Mouse (Mus musculus) myocyte (in vitro differentiated cells): ENCODE measurements at regions not wholly inside any gene's neighbourhood (a gene's known extent, or its start where the extent isn't known, plus 50 kb on each side); places are given as distances from the start of the nearest gene placed in this dataset.

Experiments used
- H3K27me3 ChIP-seq: one replicate; pipeline ENCODE4 v1.6.1; 2011; ENCODE audit not compliant: control insufficient read depth, insufficient read depth, insufficient read length
- H3K36me3 ChIP-seq: one replicate; pipeline ENCODE4 v1.6.1; 2011; ENCODE audit not compliant: control insufficient read depth, insufficient read depth
- H3K4me2 ChIP-seq: one replicate; pipeline ENCODE4 v1.6.1; 2011; ENCODE audit warnings: low read depth, control low read depth
- H3K4me3 ChIP-seq: one replicate; pipeline ENCODE4 v1.5.1; 2011; ENCODE audit warnings: mild to moderate bottlenecking, control low read depth, moderate library complexity
- H3K79me2 ChIP-seq: one replicate; pipeline ENCODE4 v1.6.1; 2011; ENCODE audit not compliant: control insufficient read depth, insufficient read depth
- H3ac ChIP-seq: one replicate; pipeline ENCODE4 v1.6.1; 2011; ENCODE audit not compliant: control insufficient read depth, insufficient read length
- CEBPB ChIP-seq: IDR thresholded peaks from 2 replicates; pipeline ENCODE4 v1.6.1; 2011; ENCODE audit warnings: mild to moderate bottlenecking, moderate library complexity; ENCODE audit not compliant: poor library complexity, insufficient read depth, severe bottlenecking
- E2F4 ChIP-seq: IDR thresholded peaks from one replicate; pipeline ENCODE4 v1.6.1; 2011; ENCODE audit warnings: mild to moderate bottlenecking, control low read depth, moderate library complexity; ENCODE audit not compliant: insufficient read depth
- MAX ChIP-seq: IDR thresholded peaks from one replicate; pipeline ENCODE4 v1.6.1; 2011; ENCODE audit warnings: low read depth, mild to moderate bottlenecking, control low read depth
- MYOD1 ChIP-seq, 3 experiments: IDR thresholded peaks; one replicate each; pipeline ENCODE4 v1.6.1; 2011; ENCODE audit warnings: control low read depth in 2 of 3, low read depth in 2 of 3, mild to moderate bottlenecking in 2 of 3, moderate library complexity in 1 of 3; ENCODE audit not compliant: insufficient read length in 2 of 3, control insufficient read depth in 1 of 3
- MYOG ChIP-seq, 3 experiments: IDR thresholded peaks; one replicate each; pipeline ENCODE4 v1.6.1; 2011; ENCODE audit warnings: control low read depth in 2 of 3, low read depth in 2 of 3, mild to moderate bottlenecking in 2 of 3; ENCODE audit not compliant: insufficient read length in 2 of 3, control insufficient read depth in 1 of 3, insufficient read depth in 1 of 3
- POLR2A ChIP-seq: IDR thresholded peaks from one replicate; pipeline ENCODE4 v1.6.1; 2011; ENCODE audit warnings: low read depth, mild to moderate bottlenecking, control low read depth, moderate library complexity; ENCODE audit not compliant: insufficient read length
- POLR2AphosphoS2 ChIP-seq: IDR thresholded peaks from one replicate; pipeline ENCODE4 v1.6.1; 2011; ENCODE audit warnings: low read depth, control low read depth; ENCODE audit not compliant: insufficient read length
- REST ChIP-seq: IDR thresholded peaks from one replicate; pipeline ENCODE4 v1.6.1; 2011; ENCODE audit warnings: mild to moderate bottlenecking, control low read depth, moderate library complexity; ENCODE audit not compliant: insufficient read depth, insufficient read length
- SRF ChIP-seq: IDR thresholded peaks from one replicate; pipeline ENCODE4 v1.6.1; 2011; ENCODE audit warnings: low read depth; ENCODE audit not compliant: control insufficient read depth, insufficient read length
- TCF12 ChIP-seq: IDR thresholded peaks from one replicate; pipeline ENCODE4 v1.6.1; 2011; ENCODE audit warnings: mild to moderate bottlenecking, control low read depth; ENCODE audit not compliant: poor library complexity, insufficient read depth, severe bottlenecking
- TCF3 ChIP-seq: IDR thresholded peaks from one replicate; pipeline ENCODE4 v1.6.1; 2011; ENCODE audit warnings: low read depth, control low read depth; ENCODE audit not compliant: insufficient read length
- USF1 ChIP-seq: IDR thresholded peaks from one replicate; pipeline ENCODE4 v1.6.1; 2011; ENCODE audit warnings: low read depth, mild to moderate bottlenecking, control low read depth, moderate library complexity

DNA sequence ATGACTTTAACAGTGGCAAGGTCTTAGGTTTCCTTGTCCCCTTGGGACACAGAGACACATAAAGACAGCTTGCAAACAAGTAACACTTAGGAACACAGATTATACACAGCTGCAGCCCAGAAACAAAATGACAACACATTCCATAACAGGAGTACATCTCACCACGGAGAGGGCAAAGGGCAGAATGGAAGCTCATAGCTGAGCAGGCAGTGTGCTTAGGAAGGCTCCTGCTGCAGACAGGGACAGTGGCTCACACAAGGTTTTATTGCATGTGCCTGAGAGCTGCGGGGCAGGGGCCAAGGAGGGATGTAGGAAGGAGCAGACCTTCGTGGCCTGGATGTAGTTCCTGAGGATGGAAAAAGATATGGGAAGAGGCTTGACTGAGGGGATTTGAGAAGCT is 78.8 kb downstream of the Chst2 start:
- Histone ChIP-seq H3K79me2 (no peaks in the 10 kb centered on the region), H3K4me3 (no peak overlapping the region), H3K27me3 (no peaks in the 10 kb centered on the region), H3K36me3 (no peaks in the 10 kb centered on the region), H3K4me2 (no peak overlapping the region), H3ac (no peak overlapping the region)
- TF ChIP-seq TCF12 (no peak), CEBPB (no peak), MYOG (IDR thresholded peaks at IDR 0.05; ENCODE audit: control insufficient read depth in 1 of 3, insufficient read depth in 1 of 3, insufficient read length in 2 of 3, low read depth in 2 of 3) (no peak), MYOD1 (IDR thresholded peaks at IDR 0.05; ENCODE audit: control insufficient read depth in 1 of 3, insufficient read length in 2 of 3, low read depth in 2 of 3) (no peak), USF1 (no peak), POLR2AphosphoS2 (no peak)

DNA sequence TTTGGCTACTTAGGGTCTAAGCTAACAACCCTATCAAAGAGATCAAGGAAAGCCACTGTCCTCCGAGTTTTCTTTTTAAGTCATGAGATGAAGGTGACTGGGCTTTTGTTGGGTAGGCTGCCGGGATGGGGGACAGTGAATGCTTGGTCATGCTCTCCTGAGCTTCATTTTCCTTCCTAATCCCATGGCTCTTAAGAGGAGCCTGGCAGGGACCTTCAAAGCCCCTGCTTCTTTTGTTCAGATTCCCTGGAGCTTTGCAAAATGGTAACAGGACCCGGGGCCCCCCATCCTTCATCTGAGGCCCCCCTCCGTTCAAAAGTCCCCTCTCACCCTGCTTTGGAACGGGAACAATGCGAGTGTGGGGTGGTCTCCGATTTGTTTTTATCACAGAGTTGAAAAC is 82.9 kb downstream of the Chst2 start:
- no peak overlapping the region for H3K4me2 ChIP-seq
- no peak overlapping the region for H3K4me3 ChIP-seq
- no peaks in the 10 kb centered on the region for H3K27me3 ChIP-seq
- H3K79me2 ChIP-seq: no peaks in the 10 kb centered on the region
- TF ChIP-seq MYOG (IDR thresholded peaks at IDR 0.05; ENCODE audit: control insufficient read depth in 1 of 3, insufficient read depth in 1 of 3, insufficient read length in 2 of 3, low read depth in 2 of 3) (no peak), REST (no peak), POLR2AphosphoS2 (no peak), TCF12 (no peak), POLR2A (no peak)
- no peak overlapping the region for H3ac ChIP-seq
- H3K36me3 ChIP-seq: no peaks in the 10 kb centered on the region

DNA sequence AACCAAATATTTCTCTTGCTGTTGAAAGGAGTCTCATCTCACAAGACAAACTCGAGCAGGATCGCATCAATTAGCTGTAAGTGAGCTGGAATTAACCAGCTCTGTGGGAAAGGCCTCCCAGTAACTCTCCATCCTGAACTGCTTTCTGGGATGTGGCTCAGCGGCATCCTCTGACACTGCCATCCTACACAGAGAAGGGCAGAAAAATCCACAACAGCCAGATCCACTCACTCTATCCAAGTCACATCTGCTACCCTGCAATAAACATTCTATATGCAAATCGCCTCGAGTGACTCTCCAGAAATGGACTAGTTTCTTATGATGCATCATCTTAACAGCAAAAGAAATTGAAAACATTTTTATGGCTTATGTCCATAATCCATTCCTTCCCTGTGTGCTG is 83.6 kb downstream of the Chst2 start:
- Histone ChIP-seq H3K27me3 (no peaks in the 10 kb centered on the region), H3K4me2 (no peak overlapping the region), H3K36me3 (no peaks in the 10 kb centered on the region), H3ac (no peak overlapping the region), H3K79me2 (no peaks in the 10 kb centered on the region), H3K4me3 (no peak overlapping the region)
- TF ChIP-seq REST: no peak
- no peak for TF ChIP-seq SRF
- TF ChIP-seq CEBPB: no peak
- TF ChIP-seq MAX: no peak
- TF ChIP-seq POLR2A: no peak
- no peak for TF ChIP-seq USF1
- TF ChIP-seq TCF12: no peak
- no peak for TF ChIP-seq MYOD1 (IDR thresholded peaks at IDR 0.05; ENCODE audit: control insufficient read depth in 1 of 3, insufficient read length in 2 of 3, low read depth in 2 of 3)
- TF ChIP-seq MYOG (IDR thresholded peaks at IDR 0.05; ENCODE audit: control insufficient read depth in 1 of 3, insufficient read depth in 1 of 3, insufficient read length in 2 of 3, low read depth in 2 of 3): no peak
- no peak for TF ChIP-seq E2F4
- TF ChIP-seq TCF3: no peak
- TF ChIP-seq POLR2AphosphoS2: no peak

DNA sequence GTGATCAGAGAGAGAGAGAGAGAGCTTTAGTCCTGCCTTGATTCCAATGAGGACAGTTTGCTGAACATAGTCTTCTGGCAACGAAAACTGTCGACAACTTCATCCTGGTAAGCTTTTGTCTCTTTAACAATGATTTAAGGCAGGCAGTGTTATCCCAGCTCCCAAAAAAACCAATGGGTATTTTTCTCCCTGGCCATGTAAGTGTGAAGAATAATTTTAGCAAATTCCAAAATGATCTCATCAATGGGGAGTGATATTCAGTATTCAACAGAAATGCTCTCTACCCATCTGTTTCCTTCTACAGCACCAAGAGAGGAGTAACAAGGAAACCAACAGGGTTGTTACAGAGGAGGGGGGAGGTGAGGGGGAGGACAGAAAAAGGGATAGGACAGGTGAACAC is 84.5 kb downstream of the Chst2 start:
- Histone ChIP-seq H3K4me3 (no peak overlapping the region), H3K36me3 (no peaks in the 10 kb centered on the region), H3ac (no peak overlapping the region), H3K27me3 (no peaks in the 10 kb centered on the region), H3K79me2 (no peaks in the 10 kb centered on the region), H3K4me2 (no peak overlapping the region)
- TF ChIP-seq TCF12 (no peak), MYOD1 (IDR thresholded peaks at IDR 0.05; ENCODE audit: control insufficient read depth in 1 of 3, insufficient read length in 2 of 3, low read depth in 2 of 3) (no peak), SRF (no peak), MAX (no peak), CEBPB (no peak), POLR2A (no peak), MYOG (IDR thresholded peaks at IDR 0.05; ENCODE audit: control insufficient read depth in 1 of 3, insufficient read depth in 1 of 3, insufficient read length in 2 of 3, low read depth in 2 of 3) (no peak), TCF3 (no peak), E2F4 (no peak)

DNA sequence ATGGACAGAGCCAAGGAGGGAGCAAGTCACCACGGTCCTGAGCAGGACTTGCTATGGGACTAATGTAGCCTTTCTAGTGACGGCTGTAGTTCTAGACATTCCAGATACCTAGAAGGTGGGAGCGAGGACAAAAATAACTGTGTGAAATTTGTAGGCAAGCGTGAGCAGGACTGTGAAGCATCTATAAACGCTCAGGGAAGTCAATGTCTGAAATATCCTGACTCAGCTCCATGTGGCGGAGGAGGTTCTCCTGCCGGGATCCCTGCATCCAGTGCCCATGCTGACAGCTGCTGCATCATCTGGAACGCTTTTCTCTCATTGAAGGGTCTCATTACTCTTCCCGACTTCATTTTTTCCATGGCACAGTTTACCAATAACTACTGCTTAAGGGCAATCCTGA is 87.6 kb downstream of the Chst2 start:
- Histone ChIP-seq H3K27me3 (no peaks in the 10 kb centered on the region), H3K36me3 (no peaks in the 10 kb centered on the region), H3K4me2 (no peak overlapping the region), H3K4me3 (no peak overlapping the region), H3ac (no peak overlapping the region), H3K79me2 (no peaks in the 10 kb centered on the region)
- TF ChIP-seq REST: no peak
- no peak for TF ChIP-seq MYOG (IDR thresholded peaks at IDR 0.05; ENCODE audit: control insufficient read depth in 1 of 3, insufficient read depth in 1 of 3, insufficient read length in 2 of 3, low read depth in 2 of 3)
- TF ChIP-seq E2F4: no peak
- no peak for TF ChIP-seq SRF
- no peak for TF ChIP-seq TCF3
- TF ChIP-seq MAX: no peak
- TF ChIP-seq POLR2AphosphoS2: no peak
- no peak for TF ChIP-seq MYOD1 (IDR thresholded peaks at IDR 0.05; ENCODE audit: control insufficient read depth in 1 of 3, insufficient read length in 2 of 3, low read depth in 2 of 3)
- no peak for TF ChIP-seq TCF12
- TF ChIP-seq USF1: no peak
- no peak for TF ChIP-seq POLR2A
- no peak for TF ChIP-seq CEBPB
